Mouse (Mus musculus) mature B cell (primary cell): Measurements from ENCODE around the gene Cdh13.

Experiments used
- in situ Hi-C: fragments of 300-500 bp; cut with MboI; formaldehyde crosslinking; loops from 2 replicates; pipeline ENCODE4 v1.14.3; 2019

The Cdh13 gene

GRCm38 (mm10) chr8:118306957-118307356 is 23.4 kb downstream of the Cdh13 start:
- in situ Hi-C loops, result no loop called here

GRCm38 (mm10) chr8:118309106-118309505 is 25.6 kb downstream of the Cdh13 start:
- in situ Hi-C loops, result no loop called here

- in situ Hi-C loops, result no loop called here
Measured at GRCm38 (mm10) chr8:118313426-118314187, 30.1 kb downstream of the Cdh13 start.

- in situ Hi-C loops, result no loop called here
Measured at GRCm38 (mm10) chr8:118314188-118314563, 30.6 kb downstream of the Cdh13 start.

- in situ Hi-C loops, result no loop called here
Measured at GRCm38 (mm10) chr8:118314932-118315331, 31.4 kb downstream of the Cdh13 start.

GRCm38 (mm10) chr8:118316440-118316839 is 32.9 kb downstream of the Cdh13 start:
- in situ Hi-C loops, result no loop called here

GRCm38 (mm10) chr8:118320566-118320965 is 37.0 kb downstream of the Cdh13 start:
- in situ Hi-C loops, result no loop called here

- in situ Hi-C loops, result no loop called here
Measured at GRCm38 (mm10) chr8:118323421-118323820, 39.9 kb downstream of the Cdh13 start.

GRCm38 (mm10) chr8:118334933-118335332 is 51.4 kb downstream of the Cdh13 start:
- in situ Hi-C loops, result no loop called here

- in situ Hi-C loops, result no loop called here
Measured at GRCm38 (mm10) chr8:118339711-118340110, 56.2 kb downstream of the Cdh13 start.

GRCm38 (mm10) chr8:118343267-118343666 is 59.7 kb downstream of the Cdh13 start:
- in situ Hi-C loops, result no loop called here

- in situ Hi-C loops, result no loop called here
Measured at GRCm38 (mm10) chr8:118348710-118349489, 65.4 kb downstream of the Cdh13 start.

GRCm38 (mm10) chr8:118350136-118350535 is 66.6 kb downstream of the Cdh13 start:
- in situ Hi-C loops, result no loop called here

GRCm38 (mm10) chr8:118353022-118353421 is 69.5 kb downstream of the Cdh13 start:
- in situ Hi-C loops, result no loop called here

GRCm38 (mm10) chr8:118357067-118357466 is 73.5 kb downstream of the Cdh13 start:
- in situ Hi-C loops, result no loop called here

GRCm38 (mm10) chr8:118357596-118357995 is 74.1 kb downstream of the Cdh13 start:
- in situ Hi-C loops, result no loop called here

GRCm38 (mm10) chr8:118363781-118364180 is 80.2 kb downstream of the Cdh13 start:
- in situ Hi-C loops, result no loop called here

GRCm38 (mm10) chr8:118373092-118373491 is 89.6 kb downstream of the Cdh13 start:
- in situ Hi-C loops, result no loop called here

GRCm38 (mm10) chr8:118374738-118375137 is 91.2 kb downstream of the Cdh13 start:
- in situ Hi-C loops, result no loop called here

GRCm38 (mm10) chr8:118376791-118377190 is 93.3 kb downstream of the Cdh13 start:
- in situ Hi-C loops, result no loop called here

- in situ Hi-C loops, result no loop called here
Measured at GRCm38 (mm10) chr8:118378985-118379384, 95.5 kb downstream of the Cdh13 start.

GRCm38 (mm10) chr8:118379657-118380056 is 96.1 kb downstream of the Cdh13 start:
- in situ Hi-C loops, result no loop called here

- in situ Hi-C loops, result no loop called here
Measured at GRCm38 (mm10) chr8:118380058-118380457, 96.5 kb downstream of the Cdh13 start.
